Mouse (Mus musculus) MEL (cell line): ENCODE data around the gene Tsfm. TPM values are rescaled to one million over a fixed set of nuclear protein-coding genes. Genes with fewer than 3 reads are reported as not detected.

ENCODE experiments used
- DNase-seq: peaks from one replicate; pipeline ENCODE4 v3.0.0; 2011; ENCODE audit warnings: low read depth, low spot score
- H3K27ac ChIP-seq: 2 replicates; pipeline ENCODE4 v1.5.1; 2012; ENCODE audit warnings: low read depth, mild to moderate bottlenecking, control low read depth, low read length, moderate library complexity; ENCODE audit not compliant: control insufficient read depth
- H3K27me3 ChIP-seq, 2 experiments: fragments of 150-350 bp in 1 of 2; sonication (generic) in 1 of 2; 2 replicates each; pipeline ENCODE4 v1.6.1; 2012; ENCODE audit warnings: low read length in 2 of 2, mild to moderate bottlenecking in 2 of 2, improper control_type of control experiment in 1 of 2, moderate library complexity in 1 of 2; ENCODE audit not compliant: insufficient read depth in 2 of 2, control insufficient read depth in 1 of 2
- H3K36me3 ChIP-seq, 2 experiments: 2 replicates each; pipeline ENCODE4 v1.6.1; 2012 to 2014; ENCODE audit warnings: low read length in 2 of 2, improper control_type of control experiment in 1 of 2, inconsistent platforms in 1 of 2, mild to moderate bottlenecking in 1 of 2; ENCODE audit not compliant: insufficient read depth in 2 of 2, control insufficient read depth in 1 of 2
- H3K4me1 ChIP-seq, 2 experiments: fragments of 150-350 bp in 1 of 2; sonication (generic) in 1 of 2; 2 replicates each; pipeline ENCODE4 v1.6.1; 2012; ENCODE audit warnings: low read length in 2 of 2, improper control_type of control experiment in 1 of 2, mild to moderate bottlenecking in 1 of 2; ENCODE audit not compliant: insufficient read depth in 2 of 2, control insufficient read depth in 1 of 2
- H3K4me3 ChIP-seq, 2 experiments: fragments of 150-350 bp in 1 of 2; sonication (generic) in 1 of 2; 2 replicates each; pipeline ENCODE4 v1.5.1; 2012; ENCODE audit warnings: low read depth in 2 of 2, low read length in 2 of 2, mild to moderate bottlenecking in 2 of 2, moderate library complexity in 2 of 2, control low read depth in 1 of 2, improper control_type of control experiment in 1 of 2; ENCODE audit not compliant: control insufficient read depth in 1 of 2, insufficient read depth in 1 of 2
- H3K79me2 ChIP-seq: 2 replicates; pipeline ENCODE4 v1.6.1; 2012; ENCODE audit warnings: mild to moderate bottlenecking, low read length, moderate library complexity; ENCODE audit not compliant: control insufficient read depth, poor library complexity, insufficient read depth
- H3K9ac ChIP-seq: 2 replicates; pipeline ENCODE4 v1.6.1; 2012; ENCODE audit warnings: low read depth, mild to moderate bottlenecking, control low read depth, low read length, moderate library complexity; ENCODE audit not compliant: control insufficient read depth, poor library complexity, severe bottlenecking
- H3K9me3 ChIP-seq: fragments of 150-350 bp; sonication (generic); replicated peaks from 2 replicates; pipeline ENCODE4 v1.6.1; 2012; ENCODE audit warnings: mild to moderate bottlenecking, low read length, improper control_type of control experiment, moderate library complexity; ENCODE audit not compliant: insufficient read depth
- BHLHE40 ChIP-seq: IDR thresholded peaks from 2 replicates; pipeline ENCODE4 v1.6.1; 2012; ENCODE audit warnings: low read depth, mild to moderate bottlenecking, inconsistent platforms, low read length, improper control_type of control experiment, borderline replicate concordance
- CHD2 ChIP-seq: IDR thresholded peaks from 2 replicates; pipeline ENCODE4 v1.6.1; 2011; ENCODE audit warnings: low read length, improper control_type of control experiment
- CTCF ChIP-seq, 3 experiments: IDR thresholded peaks in 2 of 3; conservative IDR thresholded peaks in 1 of 3; 2 replicates each; pipeline ENCODE4 v1.5.1; 2011 to 2012; ENCODE audit warnings: low read length in 3 of 3, low read depth in 2 of 3, mild to moderate bottlenecking in 2 of 3, improper control_type of control experiment in 1 of 3, inconsistent platforms in 1 of 3, mixed read lengths in 1 of 3, moderate library complexity in 1 of 3; ENCODE audit not compliant: control insufficient read depth in 1 of 3, insufficient read depth in 1 of 3, poor library complexity in 1 of 3, severe bottlenecking in 1 of 3
- EP300 ChIP-seq, 2 experiments: IDR thresholded peaks; 2 replicates each; pipeline ENCODE4 v1.6.1; 2011; ENCODE audit warnings: improper control_type of control experiment in 2 of 2, low read length in 2 of 2, low read depth in 1 of 2, mild to moderate bottlenecking in 1 of 2
- ETS1 ChIP-seq: IDR thresholded peaks from 2 replicates; pipeline ENCODE4 v1.6.1; 2012; ENCODE audit warnings: low read depth, mild to moderate bottlenecking, inconsistent platforms, low read length, improper control_type of control experiment, moderate library complexity
- GABPA ChIP-seq: IDR thresholded peaks from 2 replicates; pipeline ENCODE4 v1.6.1; 2012; ENCODE audit warnings: low read depth, mild to moderate bottlenecking, inconsistent platforms, low read length, improper control_type of control experiment, moderate library complexity
- HCFC1 ChIP-seq: IDR thresholded peaks from 2 replicates; pipeline ENCODE4 v1.6.1; 2012; ENCODE audit warnings: low read depth, mild to moderate bottlenecking, inconsistent platforms, low read length, improper control_type of control experiment, moderate library complexity
- JUND ChIP-seq: IDR thresholded peaks from 2 replicates; pipeline ENCODE4 v1.6.1; 2011; ENCODE audit warnings: low read depth, mild to moderate bottlenecking, improper control_type of control experiment, low read length
- MAFK ChIP-seq: IDR thresholded peaks from 2 replicates; pipeline ENCODE4 v1.6.1; 2011; ENCODE audit warnings: low read depth, mild to moderate bottlenecking, low read length, improper control_type of control experiment, borderline replicate concordance
- MXI1 ChIP-seq: IDR thresholded peaks from 2 replicates; pipeline ENCODE4 v1.6.1; 2011; ENCODE audit warnings: mild to moderate bottlenecking, low read depth, low read length, improper control_type of control experiment
- MYB ChIP-seq: IDR thresholded peaks from 2 replicates; pipeline ENCODE4 v1.6.1; 2011; ENCODE audit warnings: mild to moderate bottlenecking, low read depth, low read length, improper control_type of control experiment
- NELFE ChIP-seq: IDR thresholded peaks from 2 replicates; pipeline ENCODE4 v1.6.1; 2011; ENCODE audit warnings: low read depth, low read length, improper control_type of control experiment
- NRF1 ChIP-seq: IDR thresholded peaks from 2 replicates; pipeline ENCODE4 v1.6.1; 2014; ENCODE audit warnings: low read depth, mild to moderate bottlenecking, inconsistent platforms, low read length, improper control_type of control experiment, moderate library complexity; ENCODE audit not compliant: poor library complexity, insufficient read depth, severe bottlenecking
- POLR2A ChIP-seq, 2 experiments: IDR thresholded peaks; 2 replicates each; pipeline ENCODE4 v1.6.1; 2011 to 2012; ENCODE audit warnings: low read length in 2 of 2, mild to moderate bottlenecking in 2 of 2, control low read depth in 1 of 2, improper control_type of control experiment in 1 of 2, low read depth in 1 of 2, moderate library complexity in 1 of 2; ENCODE audit not compliant: control insufficient read depth in 1 of 2, insufficient read depth in 1 of 2, poor library complexity in 1 of 2
- POLR2AphosphoS2 ChIP-seq: IDR thresholded peaks from 2 replicates; pipeline ENCODE4 v1.6.1; 2011; ENCODE audit warnings: low read length, improper control_type of control experiment
- POLR2AphosphoS5 ChIP-seq: IDR thresholded peaks from 2 replicates; pipeline ENCODE4 v1.6.1; 2012; ENCODE audit warnings: low read depth, borderline replicate concordance, mild to moderate bottlenecking, inconsistent platforms, low read length, moderate library complexity, mixed read lengths
- RAD21 ChIP-seq: IDR thresholded peaks from 2 replicates; pipeline ENCODE4 v1.6.1; 2011; ENCODE audit warnings: mild to moderate bottlenecking, low read depth, low read length, improper control_type of control experiment
- SIN3A ChIP-seq: IDR thresholded peaks from 2 replicates; pipeline ENCODE4 v1.6.1; 2012; ENCODE audit warnings: low read length, improper control_type of control experiment, inconsistent platforms
- TAL1 ChIP-seq: IDR thresholded peaks from 2 replicates; pipeline ENCODE4 v1.6.1; 2012; ENCODE audit warnings: mild to moderate bottlenecking, inconsistent platforms, low read length, moderate library complexity, mixed read lengths
- TBP ChIP-seq: IDR thresholded peaks from 2 replicates; pipeline ENCODE4 v1.8.0; 2011; ENCODE audit warnings: low read depth, low read length, improper control_type of control experiment
- TCF12 ChIP-seq: IDR thresholded peaks from 2 replicates; pipeline ENCODE4 v1.6.1; 2014; ENCODE audit warnings: low read depth, mild to moderate bottlenecking, inconsistent platforms, low read length, improper control_type of control experiment, moderate library complexity
- UBTF ChIP-seq: IDR thresholded peaks from 2 replicates; pipeline ENCODE4 v1.6.1; 2012; ENCODE audit warnings: low read depth, mild to moderate bottlenecking, inconsistent platforms, low read length, improper control_type of control experiment, moderate library complexity, borderline replicate concordance; ENCODE audit not compliant: insufficient read depth
- USF1 ChIP-seq: IDR thresholded peaks from 2 replicates; pipeline ENCODE4 v1.6.1; 2014; ENCODE audit warnings: low read depth, mild to moderate bottlenecking, inconsistent platforms, low read length, improper control_type of control experiment, moderate library complexity
- USF2 ChIP-seq, 2 experiments: IDR thresholded peaks; 2 replicates each; pipeline ENCODE4 v1.6.1; 2011 to 2012; ENCODE audit warnings: improper control_type of control experiment in 2 of 2, low read length in 2 of 2, borderline replicate concordance in 1 of 2, inconsistent platforms in 1 of 2, low read depth in 1 of 2, mild to moderate bottlenecking in 1 of 2; ENCODE audit not compliant: insufficient read depth in 1 of 2
- ZC3H11A ChIP-seq: IDR thresholded peaks from 2 replicates; pipeline ENCODE4 v1.6.1; 2012; ENCODE audit warnings: low read depth, mild to moderate bottlenecking, inconsistent platforms, low read length, improper control_type of control experiment
- ZMIZ1 ChIP-seq: IDR thresholded peaks from 2 replicates; pipeline ENCODE4 v1.6.1; 2012; ENCODE audit warnings: low read depth, mild to moderate bottlenecking, inconsistent platforms, low read length, improper control_type of control experiment, moderate library complexity
- ZNF384 ChIP-seq: IDR thresholded peaks from 2 replicates; pipeline ENCODE4 v1.6.1; 2012; ENCODE audit warnings: low read depth, mild to moderate bottlenecking, inconsistent platforms, low read length, improper control_type of control experiment
- polyA plus RNA-seq, 2 experiments: library from polyadenylated mRNA; stranded (reverse) in 1 of 2; unstranded in 1 of 2; fragments of >175 nt in 1 of 2; fragments of >200 nt in 1 of 2; gene quantifications; 2 replicates each; pipeline versions ENCODE4 v1.2.1 to v1.2.4; 2012; ENCODE audit warnings: low replicate concordance in 2 of 2, low read depth in 1 of 2; ENCODE audit not compliant: insufficient read length in 2 of 2, insufficient read depth in 1 of 2, missing spikeins in 1 of 2
- total RNA-seq: library from RNA; depleted of rRNA; stranded (reverse); fragments of 300-350 nt; gene quantifications from 2 replicates; pipeline ENCODE4 v1.2.3, GENCODE M21; 2012

Gene Tsfm
- total and polyA plus RNA-seq, 3 experiments, result 84.7 to 90.0 TPM; not detected in 1

DNA sequence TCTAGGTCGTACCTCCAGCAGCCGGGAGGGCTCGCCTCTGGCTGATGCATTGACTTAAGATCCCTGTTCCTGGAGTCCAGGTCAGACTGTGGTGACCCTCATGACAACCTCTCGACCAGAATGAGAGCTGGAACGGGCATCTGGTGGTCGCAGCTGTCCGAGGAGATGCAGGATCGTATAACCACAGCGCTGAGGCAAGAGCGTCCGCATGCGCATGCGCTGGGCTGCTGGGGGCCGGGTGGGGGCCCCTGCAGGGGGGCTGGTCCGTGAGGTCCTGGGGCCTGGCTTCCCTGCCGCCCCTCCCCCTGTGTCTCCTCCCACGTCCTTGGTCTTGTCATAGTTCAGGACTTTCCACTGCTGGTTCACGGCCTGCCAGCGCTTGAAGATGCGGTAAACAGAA lies 25.9 kb upstream of the Tsfm start:
- Histone ChIP-seq H3K9me3 (no peaks in the 10 kb centered on the region), H3K4me3 (no peak overlapping the region), H3K9ac (no peak overlapping the region), H3K27me3 (no peaks in the 10 kb centered on the region), H3K4me1 (peaks cover 0 to 7% of the 10 kb centered on the region in 2 experiments; a peak in 1 of 4 replicates), H3K27ac (no peak overlapping the region), H3K36me3 (peaks cover 0 to 2% of the 10 kb centered on the region in 2 experiments; a peak in 1 of 4 replicates), H3K79me2 (no peaks in the 10 kb centered on the region; the same call in 1 of the 2 replicates)
- DNase-seq, result no peak
- TF ChIP-seq ZMIZ1 (no peak), MYB (no peak), UBTF (no peak), RAD21 (no peak), NRF1 (no peak), POLR2AphosphoS2 (no peak), TCF12 (no peak), HCFC1 (no peak), CTCF (IDR thresholded peaks at IDR 0.05 in 2 of 3, conservative IDR thresholded peaks at IDR 0.05 in 1 of 3; ENCODE audit: control insufficient read depth in 1 of 3, insufficient read depth in 1 of 3, low read depth in 2 of 3, low read length in 3 of 3, poor library complexity in 1 of 3, severe bottlenecking in 1 of 3) (no peak), ZNF384 (no peak), TAL1 (no peak), POLR2AphosphoS5 (no peak), USF2 (IDR thresholded peaks at IDR 0.05; ENCODE audit: borderline replicate concordance in 1 of 2, insufficient read depth in 1 of 2, low read depth in 1 of 2, low read length in 2 of 2) (no peak), GABPA (no peak), EP300 (IDR thresholded peaks at IDR 0.05; ENCODE audit: low read depth in 1 of 2, low read length in 2 of 2) (no peak), JUND (no peak), USF1 (no peak), NELFE (no peak), TBP (no peak)

DNA sequence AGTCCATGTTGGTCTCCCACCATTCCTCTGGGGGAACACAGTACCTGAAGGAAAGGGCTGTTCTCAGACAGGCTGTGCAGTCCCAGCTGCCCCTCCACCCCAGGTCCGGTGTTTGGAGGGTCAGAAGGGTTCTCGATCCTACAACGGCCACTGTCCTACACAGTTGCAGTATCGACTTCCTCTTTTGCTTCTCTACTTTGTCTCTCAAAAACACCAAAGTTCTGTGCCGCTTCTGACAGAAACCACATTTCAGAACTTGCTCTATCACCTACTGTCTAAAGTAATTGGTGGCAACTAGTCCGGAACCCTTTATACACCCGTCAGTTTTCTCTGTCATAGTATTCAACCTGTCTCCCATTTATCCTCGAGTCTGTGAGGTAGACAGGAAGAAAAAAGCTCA lies 24.8 kb upstream of the Tsfm start:
- TF ChIP-seq ZC3H11A (no peak), ZNF384 (no peak), POLR2A (IDR thresholded peaks at IDR 0.05; ENCODE audit: control insufficient read depth in 1 of 2, insufficient read depth in 1 of 2, low read depth in 1 of 2, low read length in 2 of 2, poor library complexity in 1 of 2) (no peak), BHLHE40 (no peak), ETS1 (no peak), MYB (no peak), USF1 (no peak), SIN3A (no peak), USF2 (IDR thresholded peaks at IDR 0.05; ENCODE audit: borderline replicate concordance in 1 of 2, insufficient read depth in 1 of 2, low read depth in 1 of 2, low read length in 2 of 2) (no peak), UBTF (no peak), MAFK (no peak), CHD2 (no peak), TAL1 (no peak), MXI1 (no peak)
- TF ChIP-seq, all 39 proteins: peak for 0
- H3K4me3 ChIP-seq, result no peak overlapping the region
- no peak overlapping the region for H3K9ac ChIP-seq
- peaks cover 0 to 7% of the 10 kb centered on the region in 2 experiments; a peak in 2 of 4 replicates for H3K36me3 ChIP-seq
- no peaks in the 10 kb centered on the region; the same call in 1 of the 2 replicates for H3K79me2 ChIP-seq
- H3K4me1 ChIP-seq, result peaks cover 2 to 11% of the 10 kb centered on the region in 2 experiments
- no peaks in the 10 kb centered on the region for H3K27me3 ChIP-seq
- no peaks in the 10 kb centered on the region for H3K9me3 ChIP-seq
- no peak for DNase-seq
- H3K27ac ChIP-seq, result no peak overlapping the region
